Mouse (Mus musculus) spleen, adult 2 months (tissue): ENCODE results near the gene Spata32.

Source experiments
- CTCF ChIP-seq: fragments of 200-500 bp; IDR thresholded peaks from 2 replicates; pipeline ENCODE4 v1.5.1; 2011; ENCODE audit warnings: mild to moderate bottlenecking, inconsistent platforms; ENCODE audit not compliant: insufficient read depth, insufficient read length, insufficient replicate concordance; ENCODE audit errors: extremely low read depth
- POLR2A ChIP-seq: fragments of 200-500 bp; IDR thresholded peaks from 2 replicates; pipeline ENCODE4 v1.6.1; 2011; ENCODE audit warnings: low read depth, low read length, inconsistent platforms

GRCm38 (mm10) chr11:103221437-103221836, 3.2 kb upstream of the Spata32 start:
- TF ChIP-seq CTCF: no peak
- TF ChIP-seq POLR2A: no peak
